Mouse (Mus musculus) hindbrain, postnatal 0 days (tissue): Measurements from ENCODE around the gene Clec2l. TPM values are rescaled to one million over a fixed set of nuclear protein-coding genes. Genes with fewer than 3 reads are reported as not detected.

Source experiments
- ATAC-seq: fragments of 200-750 bp; cut with Nextera tagmentation; 2 replicates; pipeline ENCODE4 v1.8.0; 2017; ENCODE audit warnings: mild to moderate bottlenecking, moderate TSS enrichment, moderate library complexity
- DNase-seq: peaks from one replicate; pipeline ENCODE4 v3.0.0-alpha.2; 2015; ENCODE audit warnings: low spot score
- H3K27ac ChIP-seq: fragments of 300-500 bp; sonication (generic); 2 replicates; pipeline ENCODE4 v1.5.1; 2014; ENCODE audit warnings: mild to moderate bottlenecking
- H3K27me3 ChIP-seq: fragments of 300-500 bp; sonication (generic); 2 replicates; pipeline ENCODE4 v1.6.1; 2014; ENCODE audit warnings: low read length, mixed read lengths; ENCODE audit not compliant: insufficient read depth
- H3K36me3 ChIP-seq: fragments of 300-500 bp; sonication (generic); 2 replicates; pipeline ENCODE4 v1.6.1; 2014; ENCODE audit warnings: low read length, mixed read lengths; ENCODE audit not compliant: insufficient read depth
- H3K4me1 ChIP-seq: fragments of 300-500 bp; sonication (generic); 2 replicates; pipeline ENCODE4 v1.6.1; 2014; ENCODE audit warnings: antibody characterized with exemption, low read length, mixed read lengths; ENCODE audit not compliant: insufficient read depth
- H3K4me2 ChIP-seq: fragments of 300-500 bp; sonication (generic); 2 replicates; pipeline ENCODE4 v1.6.1; 2014; ENCODE audit warnings: low read depth, mild to moderate bottlenecking, low read length, moderate library complexity, mixed read lengths
- H3K4me3 ChIP-seq: fragments of 300-500 bp; sonication (generic); 2 replicates; pipeline ENCODE4 v1.5.1; 2014; ENCODE audit warnings: low read length
- H3K9ac ChIP-seq: fragments of 300-500 bp; sonication (generic); replicated peaks from 2 replicates; pipeline ENCODE4 v1.6.1; 2014; ENCODE audit warnings: mild to moderate bottlenecking, low read length, moderate library complexity, mixed read lengths
- H3K9me3 ChIP-seq: fragments of 300-500 bp; sonication (generic); 2 replicates; pipeline ENCODE4 v1.6.1; 2016; ENCODE audit warnings: low read length, mixed read lengths
- CTCF ChIP-seq: IDR thresholded peaks from 2 replicates; pipeline ENCODE4 v1.5.1; 2016; ENCODE audit warnings: antibody characterized with exemption, control low read depth, low read depth
- WGBS: fragments of 180-500 bp; shearing (Covaris S2); extraction: QIAGEN DNeasy Blood & Tissue Kit; methylation state at CpG from one replicate; pipeline ENCODE4 v1.1.7; 2014; 5-methylcytosine and 5-hydroxymethylcytosine counted together
- polyA plus RNA-seq: library from polyadenylated mRNA; unstranded; fragments of >200 nt; fragmentation: Nextera tagmentation; extraction: Ambion mirVana; gene quantifications from 2 replicates; pipeline ENCODE4 v1.2.1, GENCODE M21; 2015
- total RNA-seq: library from RNA; depleted of rRNA; stranded (reverse); fragments of >200 nt; gene quantifications from 2 replicates; pipeline ENCODE4 v1.2.3, GENCODE M21; 2014

The Clec2l gene
- total and polyA plus RNA-seq, 2 experiments from 2014 or later: 53.0 to 143 TPM

DNA sequence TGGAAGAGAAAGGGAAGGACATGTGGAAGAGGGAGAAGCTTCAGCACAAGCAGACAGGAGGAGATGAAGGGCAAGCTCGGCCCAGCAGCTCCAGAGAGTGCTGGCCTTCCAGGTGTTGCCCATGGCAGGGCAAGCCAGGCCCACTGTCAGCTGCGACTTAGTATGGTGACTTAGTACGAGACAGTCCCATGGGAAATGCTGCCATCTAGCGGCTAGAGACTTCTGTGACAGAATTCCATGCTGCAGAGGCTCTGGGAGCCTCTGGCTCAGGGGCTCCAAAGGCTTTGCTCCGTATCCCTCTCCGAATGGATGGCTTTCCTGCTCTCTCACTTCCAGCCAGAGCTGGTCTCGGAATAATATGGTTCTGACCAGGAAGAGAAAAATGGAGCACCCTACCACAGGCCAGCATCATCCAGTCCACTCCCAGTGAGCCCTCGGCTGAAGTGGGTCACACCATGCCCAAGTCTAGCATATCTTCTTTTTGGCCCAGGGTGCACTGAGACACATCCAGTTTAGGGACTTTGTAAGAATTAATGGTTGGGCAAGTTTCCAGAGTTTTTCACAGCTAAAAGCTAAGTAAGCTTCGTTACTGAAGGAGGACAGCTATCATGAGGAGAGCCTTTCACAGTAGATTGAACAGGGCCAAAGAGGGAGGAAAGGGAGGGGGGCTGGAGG lies 32.6 kb downstream of the Clec2l start:
- TF ChIP-seq CTCF: peak; percentile 90
- H3K36me3 ChIP-seq: peaks cover 27% of the 10 kb centered on the region
- 21% methylated on average over 9 of the region's 9 CpGs for WGBS
- no peaks in the 10 kb centered on the region for H3K27me3 ChIP-seq
- no peaks in the 10 kb centered on the region for H3K9me3 ChIP-seq
- H3K4me3 ChIP-seq: no peak overlapping the region
- H3K4me2 ChIP-seq: no peak overlapping the region
- H3K27ac ChIP-seq: no peak overlapping the region
- peak; percentile 84 for ATAC-seq
- H3K9ac ChIP-seq: no peak overlapping the region
- DNase-seq: peak; percentile 96
- H3K4me1 ChIP-seq: no peaks in the 10 kb centered on the region

DNA sequence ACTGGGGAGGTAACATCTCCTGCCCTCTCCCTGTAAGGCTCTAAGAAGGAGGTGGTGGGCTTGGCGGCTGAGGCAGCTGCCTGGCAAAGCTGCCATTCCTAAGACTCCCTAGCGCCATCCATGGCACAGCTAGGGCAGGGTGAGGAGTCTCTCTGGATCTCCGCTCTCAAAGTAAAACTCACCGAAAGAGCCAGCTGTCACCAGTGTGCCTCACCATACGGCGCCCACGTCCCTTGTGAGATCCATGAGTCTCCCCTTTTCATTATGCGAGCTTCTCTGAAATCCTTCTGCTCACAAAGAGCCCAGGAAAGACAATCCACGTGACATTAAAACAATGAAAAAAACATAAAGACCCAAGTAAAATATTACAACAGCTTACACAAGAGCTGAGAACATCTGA lies 33.7 kb downstream of the Clec2l start:
- no peak overlapping the region for H3K27ac ChIP-seq
- 70% methylated on average over 9 of the region's 9 CpGs for WGBS
- H3K27me3 ChIP-seq: no peaks in the 10 kb centered on the region
- H3K4me3 ChIP-seq: no peak overlapping the region
- H3K4me2 ChIP-seq: no peak overlapping the region
- DNase-seq: no peak
- no peak overlapping the region for H3K9ac ChIP-seq
- no peak for ATAC-seq
- H3K4me1 ChIP-seq: no peaks in the 10 kb centered on the region
- H3K36me3 ChIP-seq: peaks cover 30% of the 10 kb centered on the region
- H3K9me3 ChIP-seq: no peaks in the 10 kb centered on the region
- no peak for TF ChIP-seq CTCF

DNA sequence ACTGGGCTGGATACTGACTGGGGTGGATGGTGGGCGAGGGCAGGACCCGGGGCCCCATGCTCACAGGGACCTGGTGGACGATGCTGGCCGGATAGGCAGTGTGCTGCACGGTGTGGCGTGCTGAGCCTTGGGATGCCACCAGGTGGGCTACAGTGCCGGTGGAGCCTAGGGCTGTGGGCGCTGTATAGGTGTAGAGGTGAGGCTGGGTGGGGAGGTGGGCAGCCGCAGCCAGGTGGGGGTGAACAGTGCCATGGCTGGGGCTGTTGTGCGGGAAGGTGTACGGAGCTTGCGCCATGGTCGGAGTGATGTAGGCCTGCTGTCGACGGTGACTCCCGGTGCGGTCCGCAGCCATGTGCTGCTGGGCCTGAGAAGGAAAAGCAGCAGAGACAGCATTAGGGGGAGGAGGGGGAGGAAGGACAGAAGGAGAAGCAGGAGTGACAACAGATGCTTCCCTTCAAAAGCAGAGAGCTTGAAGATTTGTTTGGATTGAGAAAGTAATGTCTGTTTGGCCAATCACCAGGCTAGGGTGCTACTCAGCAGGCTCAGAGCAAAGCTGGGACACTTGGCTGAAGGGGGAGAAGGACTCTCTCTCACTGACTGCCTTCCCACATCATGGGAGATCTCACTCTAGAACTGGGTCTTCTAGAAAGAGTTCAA lies 35.5 kb downstream of the Clec2l start:
- DNase-seq: no peak
- peaks cover 48% of the 10 kb centered on the region for H3K36me3 ChIP-seq
- ATAC-seq: no peak; the same call in 1 of the 2 replicates
- TF ChIP-seq CTCF: no peak
- H3K4me3 ChIP-seq: no peak overlapping the region
- no peak overlapping the region for H3K9ac ChIP-seq
- no peaks in the 10 kb centered on the region for H3K4me1 ChIP-seq
- H3K4me2 ChIP-seq: no peak overlapping the region
- H3K27ac ChIP-seq: no peak overlapping the region
- whole genome bisulfite sequencing: 96% methylated on average over 18 of the region's 18 CpGs
- H3K27me3 ChIP-seq: no peaks in the 10 kb centered on the region
- no peaks in the 10 kb centered on the region for H3K9me3 ChIP-seq

DNA sequence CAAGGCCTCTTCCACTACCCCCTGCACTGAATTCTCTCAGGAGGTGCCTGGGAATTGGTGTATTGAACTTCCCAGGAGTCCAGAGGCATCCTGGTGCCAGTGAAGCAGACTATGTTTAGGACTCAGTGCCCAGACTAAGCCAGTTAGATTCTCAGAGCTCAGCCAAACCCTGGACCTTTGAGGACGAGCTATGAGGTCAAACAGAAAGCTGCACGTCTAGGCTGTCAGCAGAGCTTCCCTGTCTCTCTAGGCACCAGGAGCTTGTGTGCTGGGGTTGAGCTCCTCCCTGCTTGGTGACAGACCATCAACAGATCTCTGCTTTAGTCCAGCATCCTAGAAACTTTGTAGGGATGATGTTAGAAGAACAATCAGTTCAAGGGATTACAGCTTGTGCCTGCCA lies 38.6 kb downstream of the Clec2l start:
- Histone ChIP-seq H3K9me3 (no peaks in the 10 kb centered on the region), H3K4me2 (no peak overlapping the region), H3K9ac (no peak overlapping the region), H3K4me1 (no peaks in the 10 kb centered on the region), H3K27me3 (no peaks in the 10 kb centered on the region), H3K27ac (no peak overlapping the region), H3K4me3 (no peak overlapping the region), H3K36me3 (peaks cover 49% of the 10 kb centered on the region)
- ATAC-seq (no peak), DNase-seq (no peak)
- WGBS: 39% methylated on average over 2 of the region's 2 CpGs
- no peak for TF ChIP-seq CTCF

DNA sequence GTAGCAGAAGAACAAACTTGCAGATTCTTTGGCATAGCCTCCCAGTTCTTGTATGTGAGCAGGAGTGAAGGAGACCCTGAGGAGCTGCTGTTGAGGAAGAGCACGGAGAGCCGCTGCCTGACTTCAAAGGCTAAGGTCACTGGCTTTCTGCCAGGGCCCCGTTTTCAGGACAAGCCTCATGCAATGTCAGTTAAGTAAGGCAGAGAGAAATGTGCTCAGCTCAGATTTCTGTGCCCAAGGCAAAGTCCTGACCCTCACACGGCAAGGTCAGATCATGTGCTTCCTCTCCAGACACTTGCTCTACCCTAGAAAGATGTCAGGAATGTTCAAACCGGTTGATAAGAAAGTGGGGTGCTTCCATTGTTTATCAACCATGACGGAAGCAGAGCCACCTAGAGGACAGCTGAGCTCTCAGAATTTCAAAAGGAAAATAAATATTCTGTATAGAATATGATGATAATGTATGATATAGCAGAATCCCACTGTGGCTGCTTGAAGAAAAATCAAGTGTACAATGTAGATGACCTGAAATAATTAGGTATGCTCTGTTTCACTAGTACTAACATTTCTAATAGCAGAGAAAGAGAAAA lies 40.0 kb downstream of the Clec2l start:
- 57% methylated on average over 6 of the region's 6 CpGs for WGBS
- Histone ChIP-seq H3K9me3 (no peaks in the 10 kb centered on the region), H3K4me2 (no peak overlapping the region), H3K9ac (no peak overlapping the region), H3K27ac (no peak overlapping the region), H3K36me3 (peaks cover 48% of the 10 kb centered on the region), H3K4me3 (no peak overlapping the region), H3K27me3 (no peaks in the 10 kb centered on the region), H3K4me1 (no peaks in the 10 kb centered on the region)
- no peak for ATAC-seq
- peak; percentile 42 for TF ChIP-seq CTCF
- no peak for DNase-seq

DNA sequence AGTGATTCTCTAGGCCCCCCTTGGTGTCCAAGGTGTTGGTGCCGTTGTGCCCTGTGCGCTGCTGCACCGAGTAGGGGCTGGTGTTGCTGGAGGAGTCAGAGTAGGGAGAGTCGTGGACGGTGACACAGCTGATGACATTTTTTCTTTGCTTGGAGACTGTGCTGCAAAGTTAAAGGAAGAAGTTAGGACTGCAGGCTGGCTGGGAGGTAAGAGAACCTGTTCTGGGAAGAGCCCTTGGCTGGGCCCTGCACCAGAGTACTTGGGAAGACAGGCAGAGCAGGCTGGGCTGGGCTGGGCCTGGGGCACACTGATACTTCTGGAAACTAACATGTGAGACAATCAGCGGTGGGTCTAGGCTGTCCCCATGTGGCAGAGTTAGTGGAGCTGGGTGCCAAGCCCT lies 40.7 kb downstream of the Clec2l start:
- Histone ChIP-seq H3K36me3 (peaks cover 41% of the 10 kb centered on the region), H3K27me3 (no peaks in the 10 kb centered on the region), H3K27ac (no peak overlapping the region), H3K9me3 (no peaks in the 10 kb centered on the region), H3K4me3 (no peak overlapping the region), H3K9ac (no peak overlapping the region), H3K4me1 (no peaks in the 10 kb centered on the region), H3K4me2 (no peak overlapping the region)
- ATAC-seq (no peak), DNase-seq (no peak)
- 90% methylated on average over 6 of the region's 6 CpGs for WGBS
- no peak for TF ChIP-seq CTCF
